Mouse (Mus musculus) hindbrain, embryonic 12.5 days (tissue): Measurements from ENCODE around the gene Set. TPM values are rescaled to one million over a fixed set of nuclear protein-coding genes. Genes with fewer than 3 reads are reported as not detected.

ENCODE experiments used
- ATAC-seq: fragments of 200-750 bp; cut with Nextera tagmentation; 2 replicates; pipeline ENCODE4 v1.8.0; 2017; ENCODE audit warnings: moderate TSS enrichment; ENCODE audit not compliant: low FRiP score
- H3K27ac ChIP-seq: fragments of 300-500 bp; sonication (generic); 2 replicates; pipeline ENCODE4 v1.5.1; 2016; ENCODE audit warnings: mild to moderate bottlenecking
- H3K27me3 ChIP-seq: fragments of 300-500 bp; sonication (generic); 2 replicates; pipeline ENCODE4 v1.6.1; 2016; ENCODE audit warnings: mild to moderate bottlenecking
- H3K36me3 ChIP-seq: fragments of 300-500 bp; sonication (generic); 2 replicates; pipeline ENCODE4 v1.6.1; 2016; ENCODE audit warnings: mild to moderate bottlenecking
- H3K4me1 ChIP-seq: fragments of 300-500 bp; sonication (generic); 2 replicates; pipeline ENCODE4 v1.6.1; 2016
- H3K4me2 ChIP-seq: fragments of 300-500 bp; sonication (generic); replicated peaks from 2 replicates; pipeline ENCODE4 v1.6.1; 2016; ENCODE audit warnings: mild to moderate bottlenecking
- H3K4me3 ChIP-seq: fragments of 300-500 bp; sonication (generic); 2 replicates; pipeline ENCODE4 v1.5.1; 2016; ENCODE audit warnings: mild to moderate bottlenecking
- H3K9ac ChIP-seq: fragments of 300-500 bp; sonication (generic); 2 replicates; pipeline ENCODE4 v1.6.1; 2016; ENCODE audit warnings: mild to moderate bottlenecking, moderate library complexity
- H3K9me3 ChIP-seq: fragments of 300-500 bp; sonication (generic); replicated peaks from 2 replicates; pipeline ENCODE4 v1.6.1; 2016; ENCODE audit warnings: mild to moderate bottlenecking
- WGBS: fragments of 180-500 bp; shearing (Covaris S2); methylation state at CpG from one replicate; pipeline ENCODE4 v1.1.7; 2016; 5-methylcytosine and 5-hydroxymethylcytosine counted together
- polyA plus RNA-seq: library from polyadenylated mRNA; unstranded; fragments of >200 nt; fragmentation: Nextera tagmentation; extraction: Ambion mirVana; gene quantifications from 2 replicates; pipeline ENCODE4 v1.2.1, GENCODE M21; 2016

The Set gene
- 558 and 568 TPM in 2 replicates for polyA plus RNA-seq

GRCm38 (mm10) chr2:30057223-30057904, at the start of gene Set:
TSS of gene Set (plus strand) at chr2:30057378.
- 0 out of 2 replicates have a peak, but pooled peaks cover 3% of the 10 kb centered on the region for H3K27me3 ChIP-seq
- H3K4me3 ChIP-seq, result no peak within 1 kb of the TSS
- ATAC-seq, result no peak
- WGBS, result 44% methylated on average over 12 of the region's 12 CpGs
- H3K9ac ChIP-seq, result no peak within 1 kb of the TSS
- H3K36me3 ChIP-seq, result no peaks in the 10 kb centered on the region
- no peaks in the 10 kb centered on the region for H3K9me3 ChIP-seq
- peaks cover 12% of the 10 kb centered on the region for H3K4me1 ChIP-seq
- H3K27ac ChIP-seq, result no peak within 1 kb of the TSS
- no peak within 1 kb of the TSS for H3K4me2 ChIP-seq

GRCm38 (mm10) chr2:30009101-30009500, 48.1 kb upstream of the Set start:
- Histone ChIP-seq H3K4me1 (no peaks in the 10 kb centered on the region), H3K27me3 (no peaks in the 10 kb centered on the region), H3K4me3 (no peak overlapping the region), H3K9me3 (no peaks in the 10 kb centered on the region), H3K9ac (no peak overlapping the region), H3K4me2 (no peak overlapping the region), H3K27ac (no peak overlapping the region), H3K36me3 (peaks cover 97% of the 10 kb centered on the region)
- WGBS, result 83% methylated on average over 1 of the region's 1 CpGs
- no peak for ATAC-seq

GRCm38 (mm10) chr2:30010840-30011281, 46.3 kb upstream of the Set start:
- WGBS, result 94% methylated on average over 8 of the region's 8 CpGs

GRCm38 (mm10) chr2:30014326-30014966, 42.7 kb upstream of the Set start:
- H3K9me3 ChIP-seq, result no peaks in the 10 kb centered on the region

More at GRCm38 (mm10) chr2:30010840-30011281, 46.3 kb upstream of the Set start:
- ATAC-seq, result no peak
- H3K27me3 ChIP-seq, result no peaks in the 10 kb centered on the region
- H3K9me3 ChIP-seq, result no peaks in the 10 kb centered on the region
- no peak overlapping the region for H3K4me3 ChIP-seq
- H3K4me1 ChIP-seq, result no peaks in the 10 kb centered on the region
- no peak overlapping the region for H3K27ac ChIP-seq
- H3K4me2 ChIP-seq, result no peak overlapping the region
- H3K9ac ChIP-seq, result no peak overlapping the region
- peaks cover 98% of the 10 kb centered on the region for H3K36me3 ChIP-seq

GRCm38 (mm10) chr2:30025454-30025853, 31.7 kb upstream of the Set start:
- 85% methylated on average over 4 of the region's 4 CpGs for WGBS
- no peaks in the 10 kb centered on the region for H3K4me1 ChIP-seq
- H3K9me3 ChIP-seq, result no peaks in the 10 kb centered on the region
- H3K9ac ChIP-seq, result no peak overlapping the region
- no peaks in the 10 kb centered on the region for H3K27me3 ChIP-seq
- H3K36me3 ChIP-seq, result peaks cover 99% of the 10 kb centered on the region
- H3K27ac ChIP-seq, result no peak overlapping the region
- H3K4me3 ChIP-seq, result no peak overlapping the region
- no peak overlapping the region for H3K4me2 ChIP-seq
- ATAC-seq, result no peak

More at GRCm38 (mm10) chr2:30014326-30014966, 42.7 kb upstream of the Set start:
- no peak for ATAC-seq
- no peak overlapping the region for H3K9ac ChIP-seq
- no peak overlapping the region for H3K4me2 ChIP-seq
- no peak overlapping the region for H3K4me3 ChIP-seq
- no peaks in the 10 kb centered on the region for H3K4me1 ChIP-seq
- 95% methylated on average over 11 of the region's 11 CpGs for WGBS
- H3K36me3 ChIP-seq, result peaks cover 97% of the 10 kb centered on the region
- H3K27me3 ChIP-seq, result no peaks in the 10 kb centered on the region
- no peak overlapping the region for H3K27ac ChIP-seq

- ATAC-seq, result no peak
- 95% methylated on average over 5 of the region's 5 CpGs for WGBS
- peaks cover 100% of the 10 kb centered on the region for H3K36me3 ChIP-seq
- no peaks in the 10 kb centered on the region for H3K27me3 ChIP-seq
- H3K9ac ChIP-seq, result no peak overlapping the region
- H3K9me3 ChIP-seq, result no peaks in the 10 kb centered on the region
- H3K4me2 ChIP-seq, result no peak overlapping the region
- no peak overlapping the region for H3K27ac ChIP-seq
- H3K4me3 ChIP-seq, result no peak overlapping the region
- no peaks in the 10 kb centered on the region for H3K4me1 ChIP-seq
Observed at GRCm38 (mm10) chr2:30026997-30027396, 30.2 kb upstream of the Set start.

- Histone ChIP-seq H3K9me3 (no peaks in the 10 kb centered on the region), H3K4me1 (no peaks in the 10 kb centered on the region), H3K27ac (no peak overlapping the region), H3K27me3 (no peaks in the 10 kb centered on the region), H3K4me3 (no peak overlapping the region), H3K9ac (no peak overlapping the region), H3K4me2 (no peak overlapping the region), H3K36me3 (peaks cover 80% of the 10 kb centered on the region)
- no peak for ATAC-seq
- WGBS, result 70% methylated on average over 11 of the region's 11 CpGs
Observed at GRCm38 (mm10) chr2:30032244-30032846, 24.8 kb upstream of the Set start.

GRCm38 (mm10) chr2:30032957-30033356, 24.2 kb upstream of the Set start:
- no peaks in the 10 kb centered on the region for H3K27me3 ChIP-seq
- H3K27ac ChIP-seq, result no peak overlapping the region
- no peak overlapping the region for H3K4me3 ChIP-seq
- ATAC-seq, result no peak
- H3K4me2 ChIP-seq, result no peak overlapping the region
- no peaks in the 10 kb centered on the region for H3K9me3 ChIP-seq
- peaks cover 80% of the 10 kb centered on the region for H3K36me3 ChIP-seq
- H3K9ac ChIP-seq, result no peak overlapping the region
- H3K4me1 ChIP-seq, result no peaks in the 10 kb centered on the region
- 83% methylated on average over 6 of the region's 6 CpGs for WGBS

GRCm38 (mm10) chr2:30037762-30038161, 19.4 kb upstream of the Set start:
- no peak for ATAC-seq
- Histone ChIP-seq H3K27ac (no peak overlapping the region), H3K9ac (no peak overlapping the region), H3K27me3 (no peaks in the 10 kb centered on the region), H3K36me3 (peaks cover 39% of the 10 kb centered on the region), H3K4me1 (no peaks in the 10 kb centered on the region), H3K4me3 (no peak overlapping the region), H3K9me3 (no peaks in the 10 kb centered on the region), H3K4me2 (no peak overlapping the region)
- 97% methylated on average over 2 of the region's 2 CpGs for WGBS

- Histone ChIP-seq H3K36me3 (peaks cover 33% of the 10 kb centered on the region), H3K4me1 (no peaks in the 10 kb centered on the region), H3K9ac (no peak overlapping the region), H3K4me2 (no peak overlapping the region), H3K4me3 (no peak overlapping the region), H3K27me3 (no peaks in the 10 kb centered on the region), H3K9me3 (no peaks in the 10 kb centered on the region), H3K27ac (no peak overlapping the region)
- ATAC-seq, result no peak
- 95% methylated on average over 10 of the region's 10 CpGs for WGBS
Observed at GRCm38 (mm10) chr2:30038370-30038769, 18.8 kb upstream of the Set start.

GRCm38 (mm10) chr2:30039687-30040086, 17.5 kb upstream of the Set start:
- H3K4me1 ChIP-seq, result no peaks in the 10 kb centered on the region
- no peak overlapping the region for H3K4me2 ChIP-seq
- no peaks in the 10 kb centered on the region for H3K9me3 ChIP-seq
- no peak overlapping the region for H3K27ac ChIP-seq
- H3K27me3 ChIP-seq, result no peaks in the 10 kb centered on the region
- ATAC-seq, result no peak
- H3K9ac ChIP-seq, result no peak overlapping the region
- peaks cover 25% of the 10 kb centered on the region for H3K36me3 ChIP-seq
- no peak overlapping the region for H3K4me3 ChIP-seq

- H3K27ac ChIP-seq, result no peak overlapping the region
- peaks cover 21% of the 10 kb centered on the region for H3K36me3 ChIP-seq
- no peak overlapping the region for H3K9ac ChIP-seq
- 6% methylated on average over 4 of the region's 4 CpGs for WGBS
- no peak overlapping the region for H3K4me3 ChIP-seq
- H3K4me1 ChIP-seq, result no peaks in the 10 kb centered on the region; the same call in 1 of the 2 replicates
- no peak for ATAC-seq
- no peak overlapping the region for H3K4me2 ChIP-seq
- no peaks in the 10 kb centered on the region for H3K27me3 ChIP-seq
- no peaks in the 10 kb centered on the region for H3K9me3 ChIP-seq
Observed at GRCm38 (mm10) chr2:30042445-30042844, 14.7 kb upstream of the Set start.
